Mouse (Mus musculus) cerebellum, adult 18-20 months (tissue): ENCODE results near the gene Tmem220.

ENCODE experiments used
- DNase-seq, 2 experiments: peaks; one replicate each; pipeline ENCODE4 v3.0.0; 2021

Gene Tmem220

DNA sequence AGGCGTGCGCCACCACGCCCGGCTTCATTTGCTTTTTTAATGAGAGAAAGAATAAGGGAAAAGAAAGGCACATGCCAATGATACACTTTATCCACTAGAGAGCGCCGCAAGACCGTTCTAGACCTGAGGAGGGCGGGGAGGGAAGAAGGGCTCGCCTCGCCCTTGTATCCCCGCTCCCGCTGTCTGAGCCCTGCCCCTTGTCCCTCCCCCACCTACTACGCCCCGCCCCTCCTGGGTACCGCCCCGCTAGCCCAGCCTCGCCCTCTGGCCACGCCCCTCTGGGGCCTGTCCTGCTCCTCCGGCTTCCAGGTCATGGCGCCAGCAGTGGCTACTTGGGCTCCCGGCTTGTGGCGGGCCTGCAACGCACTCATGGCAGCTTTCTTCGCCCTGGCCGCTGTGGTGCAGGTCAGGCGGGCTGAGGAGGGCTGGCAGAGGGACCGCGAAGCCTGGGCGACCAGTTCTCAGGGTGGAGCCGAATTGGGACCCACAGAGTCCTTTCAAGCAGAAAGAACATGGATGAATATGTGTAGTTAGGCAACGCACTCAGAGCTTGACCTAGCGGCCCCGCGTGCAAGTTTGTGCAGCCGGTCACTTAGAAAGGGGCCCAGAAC is at the start of gene Tmem220:
TSS of gene Tmem220 (plus strand) at position 288 of the 611 bp plus-strand sequence.
- peak; percentile 92 for DNase-seq

DNA sequence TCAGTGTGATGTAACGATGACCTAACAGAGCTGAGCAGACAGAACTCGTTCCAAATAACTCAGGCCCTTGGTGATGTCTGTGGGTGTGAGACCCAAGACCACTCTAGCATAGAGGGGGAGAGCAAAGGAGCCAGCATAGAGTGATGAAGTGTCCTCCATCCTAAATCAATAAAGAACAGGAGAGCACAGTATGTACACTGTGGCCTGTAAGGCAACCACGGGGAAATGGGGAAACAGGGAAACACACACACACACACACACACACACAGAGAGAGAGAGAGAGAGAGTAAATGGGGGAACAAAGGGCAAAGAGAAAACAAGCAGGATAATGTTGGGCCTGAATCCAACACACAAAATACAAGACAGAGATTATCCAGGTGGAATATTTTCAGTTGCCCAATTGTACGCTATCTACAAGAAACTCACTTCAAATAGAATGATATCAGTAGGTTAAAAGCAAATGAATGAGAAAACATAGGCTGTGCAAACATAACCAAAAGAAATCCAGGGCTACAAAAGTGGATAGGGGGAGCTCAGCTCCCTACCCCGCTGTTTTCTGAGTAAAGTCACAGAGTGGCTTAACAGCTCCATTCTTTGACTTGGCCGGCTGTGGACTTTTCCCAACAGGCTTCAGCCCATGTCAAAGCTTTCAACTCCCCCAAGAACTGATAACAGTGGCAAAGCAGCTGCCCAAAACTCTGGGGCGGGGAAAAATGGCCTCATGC is 49.2 kb upstream of the Tmem220 start:
- DNase-seq = no peak

DNA sequence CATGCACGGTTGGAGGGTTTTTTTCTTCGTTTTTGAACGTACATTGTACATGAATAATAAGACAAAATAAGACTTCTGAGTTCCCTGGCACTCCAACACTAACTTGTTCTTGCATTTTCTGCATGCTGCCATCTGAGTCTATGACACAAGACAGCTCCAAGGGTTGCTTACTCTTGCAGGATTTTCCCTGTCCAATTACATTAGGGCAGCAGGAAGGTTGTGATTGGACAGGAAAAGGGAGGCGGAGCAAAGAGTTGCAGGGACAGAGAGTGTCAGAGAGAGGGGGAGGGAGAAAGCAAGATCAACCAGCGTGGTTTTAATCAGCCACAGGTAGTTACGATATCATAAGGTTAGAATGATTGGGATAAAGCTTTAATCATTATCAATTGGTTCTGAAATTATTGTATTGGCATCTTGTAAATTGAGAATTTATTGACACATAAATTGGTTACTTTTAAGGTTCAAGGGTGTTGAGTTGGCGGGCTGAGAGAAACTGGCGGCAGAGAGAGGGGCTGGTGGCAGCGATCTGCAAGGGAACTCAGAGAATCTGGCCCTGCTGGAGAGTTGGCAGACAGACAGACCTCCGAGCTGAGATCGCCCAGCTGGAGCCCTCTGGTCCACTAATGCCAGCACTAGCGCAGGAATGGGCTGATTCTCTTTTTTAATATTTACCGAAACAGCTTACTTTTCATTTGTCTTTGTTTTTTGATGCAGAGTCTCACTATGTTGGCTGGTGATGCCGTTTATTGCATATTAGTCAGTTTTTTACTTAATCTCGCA is 43.4 kb upstream of the Tmem220 start:
- no peak for DNase-seq

DNA sequence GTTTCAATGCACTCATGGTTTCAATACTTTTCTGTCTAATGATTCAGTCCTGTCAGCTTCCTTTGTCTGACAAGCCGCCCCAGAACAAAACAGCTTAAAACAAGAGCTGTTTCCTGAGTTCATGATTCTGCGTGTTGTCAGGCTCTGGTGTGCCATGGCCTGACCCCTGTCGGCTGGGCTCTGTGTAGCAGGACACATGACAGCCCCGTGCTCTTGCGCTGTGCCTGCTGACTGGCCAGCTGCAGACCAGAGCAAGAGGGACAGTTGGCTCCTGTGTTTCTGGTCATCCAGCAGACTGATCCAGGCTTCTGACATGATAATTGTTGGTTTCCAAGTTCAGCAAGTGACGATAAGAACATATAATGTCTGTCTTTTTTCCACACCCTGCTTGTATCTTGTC is 42.2 kb upstream of the Tmem220 start:
- DNase-seq = no peak

DNA sequence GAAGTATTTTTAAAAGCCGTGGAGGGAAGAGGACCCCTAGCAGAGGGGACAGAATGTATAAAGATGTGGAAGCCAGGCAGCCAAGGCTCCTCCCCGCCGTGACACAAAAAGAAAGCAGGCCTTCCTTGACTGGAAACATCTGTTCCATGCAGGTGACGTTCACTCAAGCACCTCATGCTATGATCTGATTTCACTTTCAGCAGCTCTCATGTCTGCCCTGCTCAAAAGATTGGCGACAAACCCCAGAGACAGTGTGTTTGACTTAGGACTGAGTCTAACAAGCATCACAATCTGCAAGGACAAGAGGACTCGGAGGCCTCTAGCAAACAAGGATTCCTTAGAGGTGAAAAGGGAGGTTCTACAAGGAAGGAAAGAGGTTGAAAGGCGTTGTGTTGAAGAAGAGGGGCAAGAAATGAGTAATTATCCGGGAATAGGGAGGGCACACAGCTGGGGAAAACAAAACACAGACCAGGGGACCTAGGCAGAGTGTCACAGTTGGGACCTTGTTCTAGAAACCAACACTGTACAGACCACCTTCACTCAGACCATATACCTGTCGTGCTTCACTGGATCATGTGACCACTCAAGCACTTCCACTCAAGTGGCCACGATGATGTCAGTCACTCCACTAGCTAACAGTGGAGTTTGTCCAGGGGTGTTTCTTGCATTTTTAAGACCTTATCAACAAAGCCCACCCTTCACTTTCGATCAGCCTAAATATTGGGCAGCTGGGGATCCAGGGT is 41.4 kb upstream of the Tmem220 start:
- no peak for DNase-seq

DNA sequence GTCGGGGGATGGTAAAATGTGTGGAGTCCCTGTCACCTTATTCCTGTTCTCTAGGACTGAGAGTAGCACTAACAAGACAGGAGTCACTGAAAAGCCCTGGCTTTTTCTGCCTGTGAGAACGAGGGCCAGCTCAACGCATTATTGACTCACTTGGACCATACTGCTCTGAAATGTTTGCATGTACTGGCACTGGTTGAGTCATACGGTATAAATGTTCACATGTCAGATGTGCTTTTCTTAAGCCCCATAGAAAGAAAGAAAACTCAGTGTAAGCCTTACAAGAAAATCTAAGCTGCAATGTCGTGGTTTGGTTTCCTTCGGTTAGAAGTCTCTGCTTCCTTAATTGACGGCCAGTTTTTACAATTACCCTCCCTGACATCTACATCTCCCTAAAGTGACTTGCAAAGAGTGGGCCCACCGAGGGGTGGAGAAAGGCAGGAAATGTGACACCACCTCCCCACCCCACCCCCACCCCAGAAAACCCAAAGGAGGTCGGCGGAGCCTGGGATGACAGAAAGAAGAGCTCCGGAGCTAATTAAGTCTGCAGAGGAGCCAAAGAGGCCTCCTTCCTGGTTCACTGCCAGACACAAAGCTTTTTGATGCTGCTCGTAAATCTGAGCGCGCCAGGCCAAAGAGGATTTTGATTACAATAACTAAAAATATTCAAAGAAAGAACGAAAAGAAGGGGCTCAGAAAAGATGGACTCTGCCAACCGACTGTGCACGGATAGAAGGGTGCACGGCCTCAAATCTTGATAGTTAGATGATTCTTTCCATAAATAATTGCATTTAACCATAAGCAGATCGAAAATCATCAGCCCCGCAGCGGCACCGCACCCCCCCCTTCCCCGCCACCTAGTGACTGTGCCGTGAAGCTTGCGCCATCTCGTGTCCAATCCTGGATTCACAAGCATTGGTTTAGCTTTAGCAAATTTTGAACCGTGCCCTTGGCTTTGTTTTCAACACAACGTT is 40.5 kb upstream of the Tmem220 start:
- DNase-seq = peak; percentile 80 to 84

DNA sequence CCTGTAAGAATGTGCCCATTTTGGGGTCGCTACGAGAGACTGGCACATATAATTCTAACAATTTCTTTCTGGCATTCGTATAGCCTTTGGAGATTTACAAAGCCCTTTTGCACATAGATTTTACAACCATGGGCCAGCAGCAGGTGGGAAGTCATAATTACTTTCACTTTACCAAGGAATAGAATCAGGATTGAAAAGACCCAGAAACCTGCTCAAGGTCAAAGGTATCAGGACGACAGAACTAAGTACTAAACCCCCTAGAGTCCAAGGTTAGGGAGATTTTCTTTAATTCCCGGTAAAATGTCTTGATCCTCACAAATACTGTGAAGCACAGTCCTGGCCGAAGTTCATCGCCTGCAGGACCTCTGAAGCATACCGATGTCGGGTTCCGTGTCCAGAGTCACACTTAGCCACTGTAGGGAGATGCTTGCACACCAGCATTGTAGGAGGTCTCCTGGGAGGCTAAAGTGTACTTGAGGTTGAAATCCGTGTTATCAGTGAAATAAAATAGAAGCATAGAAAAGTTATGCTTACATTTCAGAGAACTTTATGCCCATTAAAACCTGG is 39.7 kb upstream of the Tmem220 start:
- no peak for DNase-seq

DNA sequence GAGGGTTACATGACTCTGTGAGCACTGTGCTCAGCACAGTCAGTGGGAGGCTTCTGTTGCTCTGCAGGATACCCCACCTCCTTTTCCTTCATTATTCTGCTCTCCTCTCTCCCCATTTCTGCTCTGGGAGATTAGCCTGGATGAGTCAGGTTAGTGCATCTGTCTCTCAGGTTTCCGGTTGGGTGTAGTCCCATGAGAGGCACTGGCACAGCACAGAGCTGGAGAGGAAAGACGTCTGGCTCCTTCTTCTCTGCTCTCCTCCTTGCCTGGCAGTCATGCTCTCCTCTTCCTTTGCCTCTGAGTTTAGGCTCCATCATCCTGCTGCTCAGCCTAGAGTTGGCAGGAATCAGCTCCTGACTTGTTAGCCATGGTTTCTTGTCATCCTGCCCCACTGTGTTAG is 32.8 kb upstream of the Tmem220 start:
- no peak for DNase-seq

DNA sequence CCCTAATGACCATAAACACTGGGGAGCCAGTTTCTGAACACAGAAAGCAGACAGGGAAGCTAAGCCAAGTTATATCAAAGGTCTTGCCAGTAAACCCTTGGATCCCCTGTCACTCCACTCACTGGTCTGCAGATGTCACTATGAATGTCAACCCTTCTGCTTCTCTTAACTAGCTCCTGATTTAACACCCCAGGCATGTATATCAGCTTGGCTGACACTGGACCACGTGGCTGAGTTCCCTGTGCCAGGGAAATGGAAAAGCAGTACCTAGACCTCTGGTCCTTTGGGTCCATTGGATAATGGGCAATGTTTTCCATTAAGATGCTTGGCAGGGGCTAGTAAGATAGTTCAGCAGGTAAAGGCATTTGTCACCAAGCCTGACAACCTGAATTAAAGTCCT is 31.3 kb upstream of the Tmem220 start:
- DNase-seq = no peak

DNA sequence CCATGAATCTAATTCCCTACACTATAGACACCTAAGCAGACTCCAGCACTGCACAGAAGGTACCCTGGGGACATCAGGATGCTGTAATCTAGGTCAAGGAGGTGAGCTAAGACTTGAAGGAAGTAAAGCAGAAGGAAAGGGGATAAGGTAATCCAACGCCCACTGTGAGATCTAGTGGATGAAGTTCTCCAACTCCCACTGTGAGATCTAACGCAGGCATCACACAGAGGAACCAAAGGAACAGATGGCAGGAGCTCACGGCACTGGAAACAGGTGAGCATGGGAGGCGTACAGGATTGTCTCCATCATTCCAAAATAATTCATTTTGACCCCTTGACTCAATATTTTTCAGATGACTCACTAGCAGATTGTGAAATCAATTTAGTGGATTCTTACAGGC is 28.5 kb upstream of the Tmem220 start:
- DNase-seq = peak; percentile 29 to 43

DNA sequence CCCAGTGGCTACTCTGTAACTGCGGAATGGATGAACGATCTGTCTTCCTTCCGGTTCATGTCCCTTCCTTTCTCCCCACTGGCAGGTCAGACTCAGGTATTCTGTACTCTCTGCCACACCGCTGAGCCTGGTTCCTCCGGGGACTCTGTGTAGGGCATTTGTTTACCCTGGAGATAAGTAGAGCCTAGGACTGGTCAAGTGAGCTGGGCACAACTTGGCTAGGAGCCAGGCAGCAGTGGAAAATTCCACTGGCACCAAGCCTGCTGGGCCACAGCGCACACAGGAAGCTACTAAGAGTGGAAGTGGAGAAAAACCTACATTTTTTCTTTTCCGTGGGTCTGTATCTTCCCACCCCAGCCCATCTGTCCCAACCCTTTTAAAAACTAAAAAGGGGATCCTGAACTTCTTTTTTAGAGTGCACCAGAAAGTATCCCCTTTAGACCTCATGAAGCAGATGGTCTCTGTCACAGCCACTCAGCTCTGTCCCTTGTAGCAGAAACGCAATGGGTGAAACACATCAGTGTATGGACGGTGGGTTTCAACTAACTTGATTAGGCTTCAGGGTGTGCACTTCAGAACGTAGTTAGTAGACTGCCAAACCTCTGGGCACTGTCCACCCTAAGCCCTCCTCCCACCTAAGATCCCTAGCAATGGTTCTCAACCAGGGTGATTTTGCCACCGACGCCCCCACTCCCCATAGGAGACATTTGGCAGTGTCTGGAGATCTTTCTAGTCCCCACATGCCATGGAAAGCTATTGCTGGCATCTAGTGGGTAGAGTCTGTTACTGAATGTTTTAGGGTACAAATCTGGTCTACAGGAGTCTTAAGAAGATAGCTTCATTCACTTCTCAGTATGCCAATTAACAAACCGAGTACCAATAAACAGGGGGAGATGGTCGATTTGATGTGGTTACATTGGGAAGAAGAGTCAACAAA is 26.2 kb upstream of the Tmem220 start:
- DNase-seq = peak; percentile 39 to 64

DNA sequence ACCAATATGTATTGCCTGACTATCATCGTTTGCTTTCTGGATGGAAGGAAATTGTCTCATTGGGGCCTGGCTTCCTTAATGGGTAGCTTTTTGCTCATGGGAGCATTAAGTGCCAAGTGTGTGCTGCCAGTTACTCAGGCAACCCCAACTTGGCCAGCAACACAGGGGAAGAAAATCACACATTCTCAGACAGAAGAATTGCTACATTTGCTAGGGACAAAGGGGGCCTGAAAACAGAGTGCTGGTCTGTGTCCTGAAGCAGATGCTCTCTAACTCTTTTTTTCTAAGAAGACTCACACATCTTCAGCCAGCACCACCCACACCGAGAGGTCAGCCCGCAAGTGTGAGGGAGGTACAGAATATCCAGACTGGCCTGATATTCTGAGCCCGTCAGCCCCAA is 24.3 kb upstream of the Tmem220 start:
- no peak for DNase-seq

DNA sequence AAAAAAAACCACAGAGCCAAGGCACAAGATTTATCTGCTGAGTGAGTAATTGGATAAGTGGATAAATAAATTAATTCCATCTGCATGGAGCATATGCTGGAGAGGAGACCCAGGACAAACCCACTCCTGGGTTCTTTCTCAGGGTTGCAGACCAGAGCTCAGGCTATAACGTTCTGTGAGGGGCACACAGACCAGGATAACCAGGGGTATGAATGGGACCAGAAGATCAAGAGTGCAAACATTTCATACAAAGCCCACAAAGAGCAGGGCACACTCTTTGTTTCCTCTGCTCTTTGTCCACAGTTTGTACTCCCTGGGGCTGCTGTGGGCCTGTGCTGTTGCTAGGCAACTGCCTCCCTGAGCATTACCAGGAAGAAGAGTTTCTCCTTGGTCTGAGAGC is 23.2 kb upstream of the Tmem220 start:
- DNase-seq = no peak

DNA sequence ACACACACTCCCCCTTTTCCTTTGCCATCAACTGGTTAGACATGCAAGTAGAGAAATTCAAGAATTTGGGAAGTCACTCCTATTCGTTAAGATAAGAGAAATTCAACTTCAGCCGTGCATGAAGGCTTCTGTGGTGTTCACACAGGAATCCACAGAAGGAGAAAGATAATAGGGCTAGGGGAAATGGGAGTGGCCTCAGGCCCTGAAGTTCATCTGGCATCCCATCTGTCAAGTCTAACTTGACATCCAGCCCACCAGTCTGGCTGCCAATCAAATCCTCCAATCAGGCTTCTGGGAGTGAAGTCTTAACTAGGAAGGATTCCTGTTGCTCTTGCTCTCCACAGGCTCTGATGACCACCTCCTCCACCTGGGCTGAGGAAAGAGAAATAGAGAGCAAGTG is 22.0 kb upstream of the Tmem220 start:
- no peak for DNase-seq

DNA sequence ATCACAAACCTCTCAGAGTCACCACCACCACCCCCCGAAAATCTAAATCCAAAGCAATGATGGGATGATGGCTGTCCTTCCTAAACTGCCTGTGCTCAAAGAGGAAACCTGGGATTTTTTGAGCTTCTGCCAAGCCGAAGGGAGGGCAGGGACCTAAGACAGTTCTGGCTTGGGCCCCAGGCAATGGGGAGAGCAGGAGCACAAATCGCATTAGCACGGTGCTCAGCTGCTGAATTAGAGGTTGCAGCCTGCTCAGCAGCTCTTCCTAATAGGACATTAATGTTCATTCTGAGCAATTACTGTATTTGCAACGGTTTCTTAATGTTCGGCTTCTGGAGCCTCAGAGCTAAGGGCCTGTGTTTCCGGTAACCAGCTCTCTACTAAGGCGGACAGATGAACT is 17.0 kb upstream of the Tmem220 start:
- no peak for DNase-seq

DNA sequence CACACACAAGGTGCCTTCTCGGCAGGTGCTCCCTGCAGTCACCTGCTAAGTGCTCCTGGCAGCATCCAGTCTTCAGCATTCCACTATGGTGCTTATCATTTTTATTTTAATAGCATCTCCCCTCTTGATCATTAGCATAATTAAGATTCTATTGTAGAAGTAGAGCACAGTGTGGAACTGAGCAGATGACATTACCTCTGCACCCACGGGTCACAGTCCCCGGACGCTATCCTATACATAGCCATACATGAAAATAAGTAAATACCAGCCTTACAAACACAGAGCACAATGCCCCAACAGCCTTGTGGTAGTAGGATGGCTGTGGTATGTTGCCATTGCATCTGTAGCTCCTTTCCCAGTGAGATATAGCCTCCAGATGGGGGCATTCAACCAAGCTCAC is 16.4 kb upstream of the Tmem220 start:
- DNase-seq = no peak

DNA sequence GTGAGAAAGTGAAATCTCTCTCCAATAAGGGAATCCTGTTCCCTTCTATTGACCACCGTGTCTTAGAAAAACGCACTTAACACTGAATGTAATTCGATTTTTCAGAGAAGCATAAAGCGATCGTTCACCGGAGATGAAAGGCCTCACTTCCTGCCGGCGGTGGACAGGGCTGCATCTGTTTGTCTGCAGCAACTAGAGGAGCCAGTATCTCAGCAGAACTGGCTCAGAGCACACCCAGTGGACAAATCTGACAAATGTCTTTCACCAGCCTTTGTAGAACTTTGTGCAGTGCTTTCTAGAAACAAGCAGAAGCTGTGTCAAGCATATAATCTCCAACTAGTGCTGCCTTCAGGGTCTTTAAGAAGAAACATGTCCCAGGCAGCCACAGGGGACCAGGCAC is 14.5 kb upstream of the Tmem220 start:
- DNase-seq = no peak

DNA sequence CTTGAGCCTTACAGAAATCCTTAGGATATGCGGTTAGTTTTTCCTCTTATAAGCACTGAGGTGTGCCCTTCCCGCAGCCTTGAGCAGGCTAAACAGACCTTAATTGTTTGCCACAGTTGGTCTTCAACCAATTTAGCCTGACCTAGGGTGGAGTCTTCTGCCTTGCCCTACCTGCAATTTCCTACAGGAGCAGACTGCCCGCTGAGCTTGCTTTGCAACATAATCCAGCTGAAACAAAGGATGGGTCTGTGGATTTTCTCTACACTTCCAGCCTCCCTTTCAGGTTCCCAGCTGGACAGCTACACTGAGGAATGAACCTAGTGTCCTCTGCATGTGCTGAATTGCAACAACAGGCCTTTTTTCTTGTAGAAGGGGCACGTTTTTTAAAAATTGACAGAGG is 13.3 kb upstream of the Tmem220 start:
- DNase-seq = no peak

DNA sequence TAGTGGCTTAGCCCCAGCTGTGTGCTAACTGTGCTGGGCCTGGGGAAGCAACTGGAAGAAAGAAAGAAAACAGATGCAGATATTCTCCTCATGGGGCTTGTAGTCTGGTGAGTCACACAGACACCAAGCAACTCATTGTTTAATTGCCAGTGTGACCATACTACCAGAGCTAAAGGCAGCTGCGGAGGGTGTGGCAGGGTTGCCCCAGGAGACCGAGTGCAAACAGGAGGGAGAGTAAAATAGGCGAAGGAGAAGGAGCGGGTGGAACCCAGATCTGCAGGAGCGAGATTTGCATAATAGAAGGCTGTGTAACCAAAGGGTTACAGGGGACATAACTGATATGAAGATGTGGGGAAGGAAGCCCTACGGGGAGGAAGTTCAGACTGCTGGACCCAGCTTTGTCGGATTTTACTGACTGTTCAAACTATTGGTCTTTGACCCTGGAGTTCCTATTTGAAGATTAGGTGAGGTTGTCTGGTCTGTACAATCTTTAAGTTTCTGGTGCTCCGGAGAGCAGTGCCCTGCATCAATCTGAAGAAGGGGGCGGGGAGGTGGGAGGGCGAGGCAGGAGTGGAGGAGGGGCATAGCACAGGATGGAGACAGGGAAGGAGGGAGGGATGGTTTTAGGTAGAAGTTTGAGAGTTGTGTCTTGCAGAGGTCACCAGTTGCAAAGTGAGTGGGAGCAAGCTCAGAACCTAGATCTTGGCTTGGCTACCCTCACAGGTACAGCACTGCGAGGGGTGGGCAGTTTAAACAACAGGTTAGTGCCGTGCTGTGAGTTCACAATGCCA is 7.0 kb upstream of the Tmem220 start:
- no peak for DNase-seq
